Mouse (Mus musculus) v-Abl transformed pro-B cells (cell line): ENCODE measurements around the gene Jmjd6.

Experiments
- in situ Hi-C, 2 experiments: fragments of 400-800 bp; cut with MboI; formaldehyde crosslinking; loops; one replicate each; pipeline ENCODE4 v1.15.1; 2025; ENCODE audit not compliant: unreplicated experiment in 2 of 2

Gene Jmjd6

GRCm38 (mm10) chr11:116852891-116853511 is 9.8 kb upstream of the Jmjd6 start, which contains the start of gene Srsf2:
TSS of gene Srsf2 (minus strand) at chr11:116853094.
- in situ Hi-C loops: loop anchor here in 1 of 2 experiments (25.0 kb wide), 1 partner anchor 984 kb away; the partner anchor contains the start of genes Afmid, Birc5 and Tk1

GRCm38 (mm10) chr11:116852291-116852890 is 9.1 kb upstream of the Jmjd6 start, which contains the start of gene Mfsd11:
TSS of gene Mfsd11 (plus strand) at chr11:116852440.
- in situ Hi-C loops: loop anchor here in 1 of 2 experiments (25.0 kb wide), 1 partner anchor 985 kb away; the partner anchor contains the start of genes Afmid, Birc5 and Tk1

GRCm38 (mm10) chr11:116851576-116852290 is 8.5 kb upstream of the Jmjd6 start:
- in situ Hi-C loops: loop anchor here in 1 of 2 experiments (25.0 kb wide), 1 partner anchor 986 kb away; the partner anchor contains the start of genes Afmid, Birc5 and Tk1

GRCm38 (mm10) chr11:116850833-116851477 is 7.7 kb upstream of the Jmjd6 start:
- in situ Hi-C loops: loop anchor here in 1 of 2 experiments (25.0 kb wide), 1 partner anchor 986 kb away; the partner anchor contains the start of genes Afmid, Birc5 and Tk1

GRCm38 (mm10) chr11:116850085-116850484 is 6.8 kb upstream of the Jmjd6 start:
- in situ Hi-C loops: loop anchor here in 1 of 2 experiments (25.0 kb wide), 1 partner anchor 987 kb away; the partner anchor contains the start of genes Afmid, Birc5 and Tk1

- in situ Hi-C loops: loop anchor here (10.0 to 25.0 kb wide), 2 partner anchors 487 to 825 kb away; partner anchors contain the start of gene H3f3b (in 1 of the 2)
These were observed 6.3 kb upstream of the Jmjd6 start for GRCm38 (mm10) chr11:116849587-116849986.

GRCm38 (mm10) chr11:116848877-116849178 is 5.6 kb upstream of the Jmjd6 start:
- in situ Hi-C loops: loop anchor here (10.0 to 25.0 kb wide), 2 partner anchors 487 to 824 kb away; partner anchors contain the start of gene H3f3b (in 1 of the 2)

GRCm38 (mm10) chr11:116848086-116848876 is 5.0 kb upstream of the Jmjd6 start:
- in situ Hi-C loops: loop anchor here (10.0 to 25.0 kb wide), 2 partner anchors 486 to 823 kb away; partner anchors contain the start of gene H3f3b (in 1 of the 2)

GRCm38 (mm10) chr11:116847187-116848085 is 4.2 kb upstream of the Jmjd6 start:
- in situ Hi-C loops: loop anchor here (10.0 to 25.0 kb wide), 2 partner anchors 485 to 823 kb away; partner anchors contain the start of gene H3f3b (in 1 of the 2)

- in situ Hi-C loops: loop anchor here (10.0 to 25.0 kb wide), 2 partner anchors 484 to 822 kb away; partner anchors contain the start of gene H3f3b (in 1 of the 2)
These were observed 3.4 kb upstream of the Jmjd6 start for GRCm38 (mm10) chr11:116846593-116847181.

- in situ Hi-C loops: loop anchor here (10.0 to 25.0 kb wide), 2 partner anchors 480 to 818 kb away; partner anchors contain the start of gene H3f3b (in 1 of the 2)
These were observed 553 bp downstream of the Jmjd6 start for GRCm38 (mm10) chr11:116842531-116843260.

- in situ Hi-C loops: loop anchor here (10.0 to 25.0 kb wide), 2 partner anchors 478 to 816 kb away; partner anchors contain the start of gene H3f3b (in 1 of the 2)
These were observed 2.5 kb downstream of the Jmjd6 start for GRCm38 (mm10) chr11:116840748-116841147.

- in situ Hi-C loops: loop anchor here in 1 of 2 experiments (25.0 kb wide), 1 partner anchor 477 kb away; no protein-coding TSS in a partner anchor
These were observed 3.6 kb downstream of the Jmjd6 start for GRCm38 (mm10) chr11:116839601-116840000.

- in situ Hi-C loops: loop anchor here in 1 of 2 experiments (25.0 kb wide), 1 partner anchor 477 kb away; no protein-coding TSS in a partner anchor
These were observed 4.3 kb downstream of the Jmjd6 start for GRCm38 (mm10) chr11:116838936-116839335.

GRCm38 (mm10) chr11:116837441-116837840 is 5.8 kb downstream of the Jmjd6 start:
- in situ Hi-C loops: loop anchor here in 1 of 2 experiments (25.0 kb wide), 1 partner anchor 475 kb away; no protein-coding TSS in a partner anchor

GRCm38 (mm10) chr11:116836283-116836682 is 7.0 kb downstream of the Jmjd6 start:
- in situ Hi-C loops: loop anchor here in 1 of 2 experiments (25.0 kb wide), 1 partner anchor 474 kb away; no protein-coding TSS in a partner anchor
